Mouse (Mus musculus) cerebellum, postnatal 10 days (tissue): Measurements from ENCODE around the gene Ugt1a10.
"Not testable (repeated sequence)": the region's sequence is repeated elsewhere in the genome, so short reads cannot be mapped to it uniquely, and the experiment has no call there.

Experiments used
- DNase-seq, 2 experiments: peaks; one replicate each; pipeline ENCODE4 v3.0.0; 2021; ENCODE audit warnings: mixed read lengths in 2 of 2

Gene Ugt1a10

GRCm38 (mm10) chr1:88098546-88098945, 43.4 kb downstream of the Ugt1a10 start:
- DNase-seq: not testable (repeated sequence)

GRCm38 (mm10) chr1:88099691-88100090, 44.5 kb downstream of the Ugt1a10 start:
- not testable (repeated sequence) for DNase-seq

- not testable (repeated sequence) for DNase-seq
These were observed 47.8 kb downstream of the Ugt1a10 start, which contains the start of gene Ugt1a6b for GRCm38 (mm10) chr1:88103019-88103418. TSS of gene Ugt1a6b (plus strand) at chr1:88103252.

GRCm38 (mm10) chr1:88103697-88104468, 48.7 kb downstream of the Ugt1a10 start:
- DNase-seq: not testable (repeated sequence)

- DNase-seq: no peak
These were observed 49.7 kb downstream of the Ugt1a10 start for GRCm38 (mm10) chr1:88104667-88105430.

- no peak for DNase-seq
These were observed 50.5 kb downstream of the Ugt1a10 start for GRCm38 (mm10) chr1:88105656-88106055.

GRCm38 (mm10) chr1:88109027-88109557, 53.9 kb downstream of the Ugt1a10 start:
- DNase-seq: not testable (repeated sequence)

GRCm38 (mm10) chr1:88109604-88110003, 54.4 kb downstream of the Ugt1a10 start:
- not testable (repeated sequence) for DNase-seq

- DNase-seq: not testable (repeated sequence)
These were observed 57.6 kb downstream of the Ugt1a10 start for GRCm38 (mm10) chr1:88112769-88113168.

- not testable (repeated sequence) for DNase-seq
These were observed 65.4 kb downstream of the Ugt1a10 start for GRCm38 (mm10) chr1:88120550-88120949.

- peak; percentile 32 to 39 for DNase-seq
These were observed 66.3 kb downstream of the Ugt1a10 start for GRCm38 (mm10) chr1:88121521-88121920.

- DNase-seq: not testable (repeated sequence)
These were observed 70.7 kb downstream of the Ugt1a10 start for GRCm38 (mm10) chr1:88125827-88126360.

GRCm38 (mm10) chr1:88129091-88129490, 73.9 kb downstream of the Ugt1a10 start:
- not testable (repeated sequence) for DNase-seq

- DNase-seq: not testable (repeated sequence)
These were observed 75.0 kb downstream of the Ugt1a10 start for GRCm38 (mm10) chr1:88130223-88130622.

- DNase-seq: no peak
These were observed 78.8 kb downstream of the Ugt1a10 start for GRCm38 (mm10) chr1:88133908-88134456.

GRCm38 (mm10) chr1:88134457-88135011, 79.3 kb downstream of the Ugt1a10 start, which contains the start of gene Ugt1a6a:
TSS of gene Ugt1a6a (plus strand) at chr1:88134809.
- DNase-seq: not testable (repeated sequence)

GRCm38 (mm10) chr1:88135229-88135904, 80.2 kb downstream of the Ugt1a10 start:
- not testable (repeated sequence) for DNase-seq

- no peak for DNase-seq
These were observed 81.5 kb downstream of the Ugt1a10 start for GRCm38 (mm10) chr1:88136646-88137045.

GRCm38 (mm10) chr1:88137264-88137663, 82.1 kb downstream of the Ugt1a10 start:
- DNase-seq: no peak

- DNase-seq: no peak
These were observed 83.0 kb downstream of the Ugt1a10 start for GRCm38 (mm10) chr1:88138145-88138544.

GRCm38 (mm10) chr1:88140492-88140891, 85.3 kb downstream of the Ugt1a10 start:
- not testable (repeated sequence) for DNase-seq
